Mouse (Mus musculus) central nervous system, embryonic 11.5 days (tissue): Measurements from ENCODE around the gene Nudt13. TPM values are rescaled to one million over a fixed set of nuclear protein-coding genes. Genes with fewer than 3 reads are reported as not detected.

Experiments
- polyA plus RNA-seq: library from polyadenylated mRNA; depleted of rRNA; stranded (reverse); fragments of >200 nt; gene quantifications from 2 replicates; pipeline ENCODE4 v1.2.3, GENCODE M21; 2012; rRNA removed

The Nudt13 gene
- 19.2 and 22.0 TPM in 2 replicates for polyA plus RNA-seq

GRCm38 (mm10) chr14:20294117-20294892 lies at the start of gene Nudt13:
Nudt13 (plus strand) TSS chr14:20294697.

GRCm38 (mm10) chr14:20269082-20269809 lies 25.3 kb upstream of the Nudt13 start, which contains the start of gene Kcnk16:
Kcnk16 (minus strand) TSS chr14:20269199.

GRCm38 (mm10) chr14:20347991-20348541 lies 53.6 kb downstream of the Nudt13 start, which contains the start of the genes Ecd and Fam149b:
Ecd (minus strand) TSS chr14:20348121.
Fam149b (plus strand) TSS chr14:20348162.

Other genes starting within 250 kb of the Nudt13 start
- 6.3 and 7.1 TPM in 2 replicates for gene Saysd1, start 156.2 kb upstream of the Nudt13 start, polyA plus RNA-seq
- gene Kcnk5, start 112.9 kb upstream of the Nudt13 start, polyA plus RNA-seq, result 5.6 and 6.9 TPM in 2 replicates
- gene Kcnk16, start 25.5 kb upstream of the Nudt13 start, polyA plus RNA-seq, result 0.24 and 0.31 TPM in 2 replicates
- gene Ecd, start 53.4 kb downstream of the Nudt13 start, polyA plus RNA-seq, result 37.3 and 46.3 TPM in 2 replicates
- gene Fam149b, start 53.5 kb downstream of the Nudt13 start, polyA plus RNA-seq, result 52.3 and 58.6 TPM in 2 replicates
- gene Dnajc9, start 94.2 kb downstream of the Nudt13 start, polyA plus RNA-seq, result 173 and 226 TPM in 2 replicates
- gene Mrps16, start 98.9 kb downstream of the Nudt13 start, polyA plus RNA-seq, result 42.7 and 49.8 TPM in 2 replicates
- 0.31 and 0.43 TPM in 2 replicates for gene Cfap70, start 157.5 kb downstream of the Nudt13 start, polyA plus RNA-seq
- gene Anxa7, start 185.4 kb downstream of the Nudt13 start, polyA plus RNA-seq, result 14.3 and 27.8 TPM in 2 replicates
- 4.0 and 4.6 TPM in 2 replicates for gene Mss51, start 202.2 kb downstream of the Nudt13 start, polyA plus RNA-seq